Mouse (Mus musculus) cerebellum, adult 2 months (tissue): ENCODE data around the gene Gm6685. TPM values are rescaled to one million over a fixed set of nuclear protein-coding genes. Genes with fewer than 3 reads are reported as not detected.

Experiments used
- DNase-seq, 2 experiments: peaks; one replicate each; pipeline ENCODE4 v3.0.0; 2021
- H3K27ac ChIP-seq: fragments of 200-500 bp; 2 replicates; pipeline ENCODE4 v1.5.1; 2012; ENCODE audit warnings: low read length, control low read depth, inconsistent platforms; ENCODE audit not compliant: insufficient read depth
- H3K27me3 ChIP-seq: fragments of 200-500 bp; 2 replicates; pipeline ENCODE4 v1.6.1; 2012; ENCODE audit warnings: inconsistent platforms, mild to moderate bottlenecking, low read length, moderate library complexity; ENCODE audit not compliant: control insufficient read depth, insufficient read depth
- H3K4me1 ChIP-seq: fragments of 200-500 bp; 2 replicates; pipeline ENCODE4 v1.6.1; 2011; ENCODE audit warnings: low read length; ENCODE audit not compliant: control insufficient read depth, insufficient read depth
- H3K4me3 ChIP-seq: fragments of 200-500 bp; replicated peaks from 2 replicates; pipeline ENCODE3; 2011; ENCODE audit warnings: mild to moderate bottlenecking, low read depth, low read length, control low read depth; ENCODE audit not compliant: insufficient read depth
- CTCF ChIP-seq: fragments of 200-500 bp; IDR thresholded peaks from 2 replicates; pipeline ENCODE4 v1.5.1; 2011; ENCODE audit warnings: low read depth, mild to moderate bottlenecking, control low read depth, low read length, moderate library complexity, borderline replicate concordance; ENCODE audit not compliant: insufficient read depth
- POLR2A ChIP-seq: fragments of 200-500 bp; IDR thresholded peaks from 2 replicates; pipeline ENCODE4 v1.6.1; 2011; ENCODE audit warnings: low read length, control low read depth, borderline replicate concordance; ENCODE audit not compliant: insufficient read depth
- WGBS: fragments of 180-500 bp; shearing (Covaris S2); methylation state at CpG from one replicate; pipeline ENCODE4 v1.1.7; 2018; 5-methylcytosine and 5-hydroxymethylcytosine counted together
- polyA plus RNA-seq: library from polyadenylated mRNA; depleted of rRNA; stranded (reverse); fragments of >200 nt; gene quantifications from 2 replicates; pipeline ENCODE4 v1.2.3, GENCODE M21; 2012; rRNA removed

Gene Gm6685
- polyA plus RNA-seq, 1 experiment, result 0.43 TPM

DNA sequence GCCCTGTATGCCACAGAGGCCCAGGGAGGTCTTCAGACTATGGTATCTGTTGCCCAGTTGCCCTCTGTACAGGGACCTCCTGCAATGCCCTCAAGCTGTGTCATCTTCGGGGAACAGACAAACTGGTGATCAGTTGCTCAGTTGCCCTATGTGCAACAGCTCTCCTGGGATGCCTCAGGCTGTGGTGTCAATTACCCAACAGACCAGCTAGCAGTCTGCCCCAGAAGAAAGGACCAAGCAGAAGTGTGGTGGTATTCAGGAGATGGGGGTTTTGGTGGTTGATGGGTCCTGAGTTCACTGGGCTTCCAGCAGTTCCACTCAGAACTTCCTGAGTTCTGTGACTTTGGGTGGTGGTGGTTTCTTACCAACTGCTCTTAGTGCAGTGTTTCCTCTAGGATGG, 11.8 kb downstream of the Gm6685 start:
- Histone ChIP-seq H3K4me3 (no peak overlapping the region), H3K4me1 (no peaks in the 10 kb centered on the region), H3K27me3 (no peaks in the 10 kb centered on the region), H3K27ac (no peak overlapping the region)
- 78% methylated on average over 1 of the region's 1 CpGs for WGBS
- TF ChIP-seq POLR2A (no peak), CTCF (no peak)
- no peak for DNase-seq

DNA sequence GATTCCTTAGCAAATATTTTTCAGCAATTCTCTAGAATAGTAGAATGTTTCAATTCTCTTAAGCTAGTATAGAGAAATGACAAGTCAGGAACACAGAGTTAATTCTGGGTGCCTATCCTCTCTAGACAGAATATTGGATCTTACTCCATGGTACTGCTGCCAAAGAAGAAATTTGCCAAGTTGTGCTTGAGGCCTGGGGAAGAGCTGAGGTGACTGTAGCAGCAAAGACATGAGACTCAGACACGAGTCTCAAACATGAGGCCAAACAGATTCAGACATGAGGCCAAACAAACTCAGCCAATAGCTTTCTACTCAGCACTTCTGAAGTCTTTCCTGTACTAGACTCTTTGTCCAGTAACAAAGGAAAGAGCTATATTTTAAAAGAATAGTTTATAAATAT, 26.3 kb downstream of the Gm6685 start:
- Histone ChIP-seq H3K27ac (no peak overlapping the region), H3K4me3 (no peak overlapping the region), H3K27me3 (no peaks in the 10 kb centered on the region), H3K4me1 (no peaks in the 10 kb centered on the region)
- WGBS, result 4% methylated on average over 1 of the region's 1 CpGs
- TF ChIP-seq CTCF, result no peak
- no peak for TF ChIP-seq POLR2A
- peak in 1 of 2 experiments; percentile 0 for DNase-seq

- 91% methylated on average over 1 of the region's 1 CpGs for WGBS
- Histone ChIP-seq H3K27me3 (no peaks in the 10 kb centered on the region), H3K4me3 (no peak overlapping the region), H3K4me1 (no peaks in the 10 kb centered on the region), H3K27ac (no peak overlapping the region)
- TF ChIP-seq CTCF, result no peak
- TF ChIP-seq POLR2A, result no peak
- no peak for DNase-seq
Measured at GRCm38 (mm10) chr11:28307723-28308122, 31.9 kb downstream of the Gm6685 start.

GRCm38 (mm10) chr11:28290440-28290839, 49.2 kb downstream of the Gm6685 start:
- 75% methylated on average over 1 of the region's 1 CpGs for WGBS
- Histone ChIP-seq H3K27ac (no peak overlapping the region), H3K4me3 (no peak overlapping the region), H3K4me1 (no peaks in the 10 kb centered on the region), H3K27me3 (no peaks in the 10 kb centered on the region)
- DNase-seq, result no peak
- TF ChIP-seq POLR2A, result no peak
- TF ChIP-seq CTCF, result no peak

Other genes with a start within 250 kb of the Gm6685 start
- 18.8 and 23.0 TPM in 2 replicates for gene Ccdc85a, start 244.5 kb upstream of the Gm6685 start, polyA plus RNA-seq